Mouse (Mus musculus) cerebellum, adult 9-10 months (tissue): ENCODE measurements at regions not wholly inside any gene's neighbourhood (a gene's known extent, or its start where the extent isn't known, plus 50 kb on each side); places are given as distances from the start of the nearest gene placed in this dataset.

Source experiments
- DNase-seq: peaks from one replicate; pipeline ENCODE4 v3.0.0; 2022

- DNase-seq = no peak
Observed at GRCm38 (mm10) chr15:65646470-65646869, 631.8 kb upstream of the Gm21961 start.

DNA sequence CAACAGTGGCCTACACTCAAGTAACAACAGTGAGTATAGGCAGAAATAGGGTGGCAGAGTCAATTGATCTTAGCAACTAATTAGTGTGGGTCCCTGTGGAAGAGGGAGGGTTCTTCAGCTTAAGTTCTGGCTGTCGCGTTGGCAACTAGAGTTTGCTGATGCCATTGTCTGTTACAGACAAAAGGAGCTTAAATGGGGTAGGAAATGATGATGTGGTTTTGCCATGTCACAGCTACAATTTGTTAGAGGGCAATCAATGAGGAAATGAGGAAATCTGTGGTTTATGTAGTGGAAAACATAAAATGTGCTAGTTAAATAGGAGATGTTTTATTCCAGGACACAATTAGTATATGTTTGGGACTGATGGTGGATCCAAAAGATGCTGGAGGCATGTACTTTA, 624.8 kb upstream of the Gm21961 start:
- DNase-seq = no peak

- DNase-seq = peak; percentile 91
Observed at GRCm38 (mm10) chr15:65637520-65638184, 622.9 kb upstream of the Gm21961 start.

DNA sequence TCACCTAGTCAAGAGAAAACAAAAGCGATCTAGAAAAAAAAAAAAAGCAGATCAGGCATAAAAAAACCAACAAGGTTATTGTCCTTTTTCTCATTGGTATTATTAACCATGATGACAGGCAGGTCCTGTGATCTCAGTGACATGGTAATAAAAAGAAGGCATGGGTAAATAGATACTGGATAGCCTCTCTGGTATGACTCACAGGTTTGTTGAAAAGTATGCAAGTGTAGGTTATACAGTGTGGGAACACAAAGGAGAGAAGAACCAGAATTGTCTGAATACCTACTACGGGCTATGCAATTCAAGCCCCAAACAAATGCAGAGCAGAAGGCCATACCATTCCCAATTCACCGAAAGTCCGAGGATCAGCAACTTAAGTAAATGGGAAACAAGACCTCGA, 617.7 kb upstream of the Gm21961 start:
- DNase-seq = no peak

- DNase-seq = peak; percentile 81
Observed at GRCm38 (mm10) chr15:65630476-65630875, 615.8 kb upstream of the Gm21961 start.

GRCm38 (mm10) chr15:65592718-65593477, 578.2 kb upstream of the Gm21961 start:
- DNase-seq = peak; percentile 22

- peak; percentile 45 for DNase-seq
Observed at GRCm38 (mm10) chr15:65585566-65585965, 570.9 kb upstream of the Gm21961 start.

DNA sequence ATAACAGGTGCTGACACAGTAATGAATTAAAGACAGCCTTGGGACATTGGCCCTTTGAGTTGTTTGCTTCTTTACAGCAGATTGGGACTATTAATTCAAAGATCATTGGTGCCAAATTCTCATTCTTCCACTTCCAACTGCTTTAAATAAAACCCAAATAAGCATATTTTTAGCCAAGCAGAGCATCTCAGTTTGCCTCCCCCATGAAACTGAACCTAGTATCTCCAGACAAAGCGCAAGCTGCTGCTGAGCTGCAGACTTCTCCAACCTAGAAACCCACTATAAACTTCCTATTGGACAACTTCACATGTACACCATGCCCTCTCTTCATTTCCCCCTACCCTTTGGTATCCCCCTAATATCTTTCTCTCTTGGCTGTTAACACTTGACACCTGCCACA, 564.6 kb upstream of the Gm21961 start:
- DNase-seq = peak; percentile 20

DNA sequence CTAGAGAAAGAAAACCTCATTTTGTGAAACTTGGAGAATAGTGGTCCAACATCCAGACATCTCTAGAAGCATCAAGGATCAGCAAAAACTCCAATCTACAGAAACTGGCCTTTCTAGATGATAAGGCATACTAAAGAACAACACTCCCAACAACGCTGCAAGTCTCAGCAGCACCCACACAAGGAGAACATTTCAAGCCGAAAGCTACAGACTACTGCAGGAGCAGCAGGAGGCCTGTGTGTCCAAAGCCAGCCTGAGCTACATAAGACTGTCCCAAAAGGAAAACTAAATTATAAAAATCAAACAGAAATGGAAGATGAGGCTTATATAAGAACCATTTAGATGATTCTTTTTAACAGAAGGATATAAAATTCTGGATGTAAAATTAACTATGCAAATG, 553.2 kb upstream of the Gm21961 start:
- DNase-seq = no peak

DNA sequence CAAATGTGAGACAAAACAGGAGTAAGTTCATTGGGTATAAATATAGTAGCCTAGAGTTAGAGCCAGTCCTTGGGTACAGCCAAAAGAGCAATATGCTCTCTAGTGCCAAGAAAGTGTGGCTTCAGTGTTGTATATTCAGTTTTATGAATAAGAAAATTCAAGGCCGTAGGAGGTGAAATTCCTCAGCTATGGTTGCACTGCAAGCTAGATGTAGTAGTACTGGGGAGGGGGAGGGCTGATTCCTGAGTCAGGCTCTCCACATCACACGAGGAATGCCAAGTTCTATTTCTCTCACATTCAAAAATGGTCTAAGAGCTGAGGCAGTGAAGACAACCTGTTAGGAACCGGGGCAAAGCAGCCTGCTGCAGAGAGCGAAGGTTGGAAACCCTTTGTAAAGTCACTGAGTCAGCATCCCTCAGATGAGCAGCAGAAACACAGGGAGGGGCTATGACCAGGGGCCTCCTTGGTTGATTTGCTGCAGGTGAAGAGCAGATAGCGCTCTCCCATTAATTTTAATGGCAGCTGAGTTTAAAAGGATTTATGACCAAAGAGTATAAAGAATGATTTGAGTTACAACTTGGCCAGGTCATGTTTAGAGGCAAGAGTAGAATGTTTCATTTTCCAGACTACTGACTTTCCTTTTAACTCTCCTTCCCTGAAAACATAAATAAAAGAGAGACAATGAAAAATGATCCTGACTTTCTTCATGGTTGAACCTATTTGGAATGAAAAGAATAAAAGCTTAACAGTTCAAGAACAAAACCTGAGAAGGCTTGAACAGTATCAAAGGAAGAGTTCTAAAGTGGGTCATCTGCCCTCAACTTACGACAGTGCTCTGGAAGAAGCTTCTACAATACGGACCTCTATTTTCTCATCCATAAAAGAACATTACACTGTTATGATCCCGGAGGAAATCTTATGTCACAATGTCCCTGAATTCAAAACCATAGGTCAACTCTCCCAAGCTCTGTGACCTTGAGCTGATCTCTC, 543.4 kb upstream of the Gm21961 start:
- DNase-seq = no peak

DNA sequence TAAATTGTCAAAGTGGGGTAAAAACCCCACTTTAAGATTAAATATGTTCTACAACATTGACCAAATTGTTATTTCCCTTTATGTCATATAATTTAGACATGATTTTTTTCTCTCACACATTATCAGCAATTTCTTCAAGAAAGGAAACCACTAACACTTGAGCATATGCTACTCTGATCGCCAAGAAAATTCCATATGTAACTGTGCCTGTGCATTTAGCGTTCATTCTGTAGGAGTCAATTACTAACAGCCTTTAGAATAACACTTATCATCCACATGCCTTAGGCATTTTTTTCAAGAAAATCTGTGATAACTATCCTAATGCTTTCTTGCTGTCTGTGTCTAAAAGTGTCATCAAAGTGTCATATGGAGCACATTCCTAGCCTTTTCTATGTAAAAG, 534.3 kb upstream of the Gm21961 start:
- no peak for DNase-seq

- DNase-seq = no peak
Observed at GRCm38 (mm10) chr15:65535606-65536005, 520.9 kb upstream of the Gm21961 start.

DNA sequence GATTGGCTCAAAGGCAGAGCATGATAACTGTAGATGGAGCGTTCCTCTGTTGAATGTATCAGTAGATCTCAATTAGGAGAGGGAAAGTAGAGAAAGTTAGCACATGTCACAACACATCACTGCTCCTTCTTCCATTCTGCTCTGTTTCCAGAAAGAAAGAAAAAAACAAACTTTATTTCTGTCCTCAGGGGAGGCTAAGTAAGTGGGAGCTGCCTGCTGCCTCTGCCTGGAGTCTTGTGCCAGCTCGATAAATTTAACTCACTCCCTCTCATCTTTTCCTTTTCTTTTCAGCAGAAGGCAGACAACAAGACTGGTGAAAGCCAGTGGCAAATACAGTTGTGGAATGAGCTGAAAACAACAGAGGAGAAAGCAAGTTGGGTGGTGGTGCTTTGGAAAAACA, 517.5 kb upstream of the Gm21961 start:
- DNase-seq = no peak

- no peak for DNase-seq
Observed at GRCm38 (mm10) chr15:65502656-65503055, 488.0 kb upstream of the Gm21961 start.

GRCm38 (mm10) chr15:65478940-65479339, 464.2 kb upstream of the Gm21961 start:
- no peak for DNase-seq

DNA sequence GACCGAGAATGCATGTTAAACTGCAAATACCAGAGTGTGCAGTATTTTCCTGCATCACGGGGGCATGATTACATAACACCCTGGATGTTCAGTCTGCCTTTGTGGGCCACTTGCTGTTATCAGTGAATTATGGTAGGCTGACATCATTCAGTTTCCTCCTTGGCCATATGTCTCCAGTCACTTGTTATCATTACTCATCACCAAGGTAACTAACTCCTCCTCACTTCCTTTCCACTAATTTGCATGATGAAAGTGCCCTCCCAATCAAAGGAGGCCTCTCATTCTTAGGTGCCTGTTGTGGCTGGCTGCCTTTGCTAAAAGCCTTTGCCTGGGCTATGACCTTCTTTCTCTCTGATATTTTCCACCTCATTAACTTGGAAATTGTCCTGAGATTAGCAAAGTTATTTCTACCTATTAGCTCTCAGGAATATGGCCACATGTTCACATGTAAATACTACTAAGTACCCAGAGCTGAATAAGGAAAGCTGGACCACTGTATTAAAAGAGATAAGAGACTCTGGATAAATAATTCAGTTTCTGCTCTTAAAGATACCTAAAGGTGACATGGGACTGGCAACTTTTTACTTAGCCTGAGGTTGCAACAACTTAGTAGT, 440.6 kb upstream of the Gm21961 start:
- DNase-seq = peak; percentile 39

- DNase-seq = peak; percentile 28
Observed at GRCm38 (mm10) chr15:65452258-65453028, 437.7 kb upstream of the Gm21961 start.

DNA sequence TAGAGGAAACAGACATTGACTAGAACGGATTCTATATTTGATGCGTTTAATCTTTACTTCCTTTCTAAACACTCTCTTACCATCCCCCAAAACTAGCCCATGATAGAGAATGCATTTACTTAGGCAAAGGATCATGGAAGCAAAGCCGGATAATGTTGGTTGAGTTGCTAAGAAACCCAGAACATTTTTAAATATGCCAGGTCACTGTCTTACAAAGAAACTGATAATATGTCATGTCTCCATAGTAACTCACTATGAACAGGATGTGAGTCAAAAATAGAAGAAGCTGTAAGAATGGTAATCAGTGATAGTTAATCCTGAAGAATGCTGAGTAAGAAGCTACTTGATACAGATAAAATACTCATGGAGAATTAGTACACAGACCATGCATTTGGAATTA, 405.0 kb upstream of the Gm21961 start:
- DNase-seq = no peak
